Mouse (Mus musculus) forebrain, embryonic 12.5 days (tissue): Measurements from ENCODE around the gene Leng8. TPM values are rescaled to one million over a fixed set of nuclear protein-coding genes. Genes with fewer than 3 reads are reported as not detected.

Source experiments
- ATAC-seq: fragments of 200-750 bp; cut with Nextera tagmentation; 2 replicates; pipeline ENCODE4 v1.8.0; 2017; ENCODE audit warnings: moderate TSS enrichment; ENCODE audit not compliant: low FRiP score
- H3K27ac ChIP-seq: fragments of 300-500 bp; sonication (generic); 2 replicates; pipeline ENCODE4 v1.5.1; 2016; ENCODE audit warnings: mild to moderate bottlenecking
- H3K27me3 ChIP-seq: fragments of 300-500 bp; sonication (generic); 2 replicates; pipeline ENCODE4 v1.6.1; 2016; ENCODE audit warnings: mild to moderate bottlenecking
- H3K36me3 ChIP-seq: fragments of 300-500 bp; sonication (generic); replicated peaks from 2 replicates; pipeline ENCODE4 v1.6.1; 2016; ENCODE audit warnings: mild to moderate bottlenecking
- H3K4me1 ChIP-seq: fragments of 300-500 bp; sonication (generic); 2 replicates; pipeline ENCODE4 v1.6.1; 2016
- H3K4me2 ChIP-seq: fragments of 300-500 bp; sonication (generic); 2 replicates; pipeline ENCODE4 v1.6.1; 2016; ENCODE audit warnings: mild to moderate bottlenecking, moderate library complexity
- H3K4me3 ChIP-seq: fragments of 300-500 bp; sonication (generic); replicated peaks from 2 replicates; pipeline ENCODE4 v1.5.1; 2016; ENCODE audit warnings: mild to moderate bottlenecking
- H3K9ac ChIP-seq: fragments of 300-500 bp; sonication (generic); 2 replicates; pipeline ENCODE4 v1.6.1; 2016; ENCODE audit warnings: mild to moderate bottlenecking
- H3K9me3 ChIP-seq: fragments of 300-500 bp; sonication (generic); 2 replicates; pipeline ENCODE4 v1.6.1; 2016
- WGBS: fragments of 180-500 bp; shearing (Covaris S2); methylation state at CpG from one replicate; pipeline ENCODE4 v1.1.7; 2016; 5-methylcytosine and 5-hydroxymethylcytosine counted together
- polyA plus RNA-seq: library from polyadenylated mRNA; unstranded; fragments of >200 nt; fragmentation: Nextera tagmentation; extraction: Ambion mirVana; gene quantifications from 2 replicates; pipeline ENCODE4 v1.2.1, GENCODE M21; 2016

Gene Leng8
- polyA plus RNA-seq, 1 experiment from 2014 or later, result 104 TPM

- Histone ChIP-seq H3K9me3 (no peaks in the 10 kb centered on the region), H3K36me3 (peaks cover 61% of the 10 kb centered on the region), H3K9ac (0 out of 2 replicates have a peak overlapping the region, but pooled peaks have one; percentile 29), H3K27me3 (no peaks in the 10 kb centered on the region), H3K4me3 (0 out of 2 replicates have a peak overlapping the region, but pooled peaks have one; percentile 7), H3K4me1 (peaks cover 21% of the 10 kb centered on the region), H3K27ac (peak overlapping the region; percentile 82), H3K4me2 (no peak overlapping the region)
- no peak for ATAC-seq
- 87% methylated on average over 8 of the region's 8 CpGs for WGBS
Observed at GRCm38 (mm10) chr7:4131964-4132363, 4.9 kb upstream of the Leng8 start.

- no peak overlapping the region for H3K4me2 ChIP-seq
- peak overlapping the region; percentile 12; the same call in 1 of the 2 replicates for H3K9ac ChIP-seq
- WGBS, result 89% methylated on average over 3 of the region's 3 CpGs
- H3K9me3 ChIP-seq, result no peaks in the 10 kb centered on the region
- no peak for ATAC-seq
- H3K36me3 ChIP-seq, result peaks cover 54% of the 10 kb centered on the region
- H3K27me3 ChIP-seq, result no peaks in the 10 kb centered on the region
- peaks cover 21% of the 10 kb centered on the region for H3K4me1 ChIP-seq
- no peak overlapping the region for H3K4me3 ChIP-seq
- no peak overlapping the region for H3K27ac ChIP-seq
Observed at GRCm38 (mm10) chr7:4132581-4132980, 4.3 kb upstream of the Leng8 start.

DNA sequence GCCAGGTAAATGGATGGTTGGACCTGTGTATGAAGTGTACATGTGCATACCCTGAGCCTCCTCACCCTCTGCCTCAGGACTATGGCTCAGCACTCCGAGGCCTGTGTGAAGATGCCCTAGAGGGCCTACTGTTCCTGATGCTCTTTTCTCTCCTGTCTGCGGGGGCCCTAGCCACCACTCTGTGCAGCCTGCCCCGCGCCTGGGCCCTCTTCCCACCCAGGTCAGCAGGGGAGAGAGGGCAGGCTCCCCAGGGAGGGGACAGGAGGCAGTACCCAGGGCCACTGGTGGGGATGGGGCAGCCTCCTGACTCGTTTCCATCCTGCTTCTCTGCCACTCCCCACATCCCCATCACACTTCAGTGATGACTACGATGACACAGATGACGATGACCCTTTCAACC lies 3.8 kb upstream of the Leng8 start:
- Histone ChIP-seq H3K4me3 (no peak overlapping the region), H3K9ac (0 out of 2 replicates have a peak overlapping the region, but pooled peaks have one; percentile 7), H3K27ac (no peak overlapping the region), H3K9me3 (no peaks in the 10 kb centered on the region), H3K27me3 (no peaks in the 10 kb centered on the region), H3K36me3 (peaks cover 50% of the 10 kb centered on the region), H3K4me2 (no peak overlapping the region), H3K4me1 (peaks cover 25% of the 10 kb centered on the region)
- ATAC-seq, result no peak
- WGBS, result 88% methylated on average over 7 of the region's 7 CpGs

DNA sequence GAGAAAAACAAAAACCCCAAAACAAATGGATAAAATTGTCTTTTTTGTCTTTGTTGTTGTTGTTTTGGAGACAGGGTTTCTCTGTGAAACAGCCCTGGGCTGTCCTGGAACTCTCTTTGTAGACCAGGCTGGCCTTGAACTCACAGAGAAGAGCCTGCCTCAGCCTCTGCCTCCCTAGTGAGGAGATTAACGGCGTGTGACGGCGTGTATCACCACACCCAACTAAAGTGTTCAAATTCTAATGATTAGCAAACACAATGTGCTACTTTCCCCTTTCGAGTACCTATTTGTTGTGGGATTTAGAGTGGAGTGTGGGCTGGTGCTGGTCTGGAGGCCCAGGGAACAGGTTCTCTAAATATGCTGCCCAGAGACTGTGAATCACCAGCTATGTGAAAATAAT lies 1.9 kb upstream of the Leng8 start:
- Histone ChIP-seq H3K9ac (no peak overlapping the region), H3K27ac (no peak overlapping the region), H3K9me3 (no peaks in the 10 kb centered on the region), H3K4me1 (peaks cover 34% of the 10 kb centered on the region), H3K4me3 (no peak overlapping the region), H3K27me3 (no peaks in the 10 kb centered on the region), H3K4me2 (no peak overlapping the region), H3K36me3 (peaks cover 50% of the 10 kb centered on the region)
- WGBS, result 73% methylated on average over 5 of the region's 5 CpGs
- ATAC-seq, result no peak

- H3K9ac ChIP-seq, result peak overlapping the region; percentile 56
- no peaks in the 10 kb centered on the region for H3K27me3 ChIP-seq
- peak; percentile 32 for ATAC-seq
- peak overlapping the region; percentile 81 for H3K4me3 ChIP-seq
- H3K36me3 ChIP-seq, result peaks cover 62% of the 10 kb centered on the region
- peaks cover 20% of the 10 kb centered on the region for H3K4me1 ChIP-seq
- under 1% methylated on average over 16 of the region's 16 CpGs for WGBS
- peak overlapping the region; percentile 87 for H3K27ac ChIP-seq
- H3K9me3 ChIP-seq, result no peaks in the 10 kb centered on the region
- H3K4me2 ChIP-seq, result peak overlapping the region; percentile 81
Observed at GRCm38 (mm10) chr7:4136404-4136770, 452 bp upstream of the Leng8 start.

GRCm38 (mm10) chr7:4137746-4138145 lies 907 bp downstream of the Leng8 start:
- Histone ChIP-seq H3K27ac (peak overlapping the region; percentile 92), H3K27me3 (no peaks in the 10 kb centered on the region), H3K4me2 (peak overlapping the region; percentile 81), H3K4me1 (peaks cover 17% of the 10 kb centered on the region), H3K9me3 (no peaks in the 10 kb centered on the region), H3K36me3 (peaks cover 62% of the 10 kb centered on the region), H3K9ac (peak overlapping the region; percentile 77), H3K4me3 (peak overlapping the region; percentile 81)
- 50% methylated on average over 3 of the region's 3 CpGs for WGBS
- ATAC-seq, result no peak

DNA sequence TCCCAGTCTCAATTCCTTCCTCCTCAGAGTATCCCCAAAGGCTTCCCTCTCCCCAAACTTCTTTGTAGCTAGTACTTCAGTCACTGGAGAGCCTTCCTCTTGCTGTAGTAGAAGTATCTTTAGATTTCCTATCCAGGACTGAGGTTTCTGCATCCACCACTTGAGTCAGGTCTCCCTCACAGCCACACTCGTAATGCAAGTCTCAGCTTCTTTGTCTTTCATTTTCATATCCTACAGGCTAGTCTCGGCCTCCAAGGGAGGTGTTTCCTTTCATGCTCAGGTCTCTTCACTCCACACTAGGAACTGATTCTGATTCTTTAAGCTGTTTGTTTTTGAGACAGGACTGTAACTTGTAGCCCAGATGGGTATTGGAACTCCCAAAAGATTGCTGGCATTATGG lies 1.3 kb downstream of the Leng8 start:
- H3K4me2 ChIP-seq, result peak overlapping the region; percentile 81
- peaks cover 62% of the 10 kb centered on the region for H3K36me3 ChIP-seq
- no peak for ATAC-seq
- no peaks in the 10 kb centered on the region for H3K27me3 ChIP-seq
- H3K27ac ChIP-seq, result no peak overlapping the region
- 94% methylated on average over 2 of the region's 2 CpGs for WGBS
- no peaks in the 10 kb centered on the region for H3K9me3 ChIP-seq
- H3K4me1 ChIP-seq, result peaks cover 17% of the 10 kb centered on the region
- H3K4me3 ChIP-seq, result peak overlapping the region; percentile 81
- peak overlapping the region; percentile 77 for H3K9ac ChIP-seq

DNA sequence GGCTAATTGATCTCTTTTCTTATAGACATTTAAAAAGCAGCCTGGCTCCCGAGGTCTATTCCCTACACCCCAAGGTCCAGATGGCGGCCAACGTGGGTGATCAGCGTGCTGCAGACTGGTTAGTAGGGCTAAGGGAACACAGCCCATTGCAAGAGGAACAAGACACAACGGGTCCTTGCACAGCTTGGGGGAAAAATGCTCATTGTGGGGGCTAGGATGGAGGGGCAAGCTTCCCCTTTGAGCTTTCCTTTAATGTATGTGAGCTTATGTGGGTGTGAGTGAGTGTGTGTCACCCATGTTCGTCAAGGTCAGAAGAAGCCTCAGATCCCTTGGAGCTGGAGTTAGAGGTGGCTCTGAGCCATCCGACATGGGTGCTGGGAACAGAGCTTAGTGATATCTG lies 1.8 kb downstream of the Leng8 start:
- ATAC-seq, result no peak
- Histone ChIP-seq H3K9ac (peak overlapping the region; percentile 77; the same call in 1 of the 2 replicates), H3K36me3 (peaks cover 62% of the 10 kb centered on the region), H3K4me3 (no peak overlapping the region), H3K9me3 (no peaks in the 10 kb centered on the region), H3K27ac (no peak overlapping the region), H3K4me2 (peak overlapping the region; percentile 81), H3K27me3 (no peaks in the 10 kb centered on the region), H3K4me1 (peaks cover 17% of the 10 kb centered on the region)
- WGBS, result 94% methylated on average over 7 of the region's 7 CpGs

- peaks cover 64% of the 10 kb centered on the region for H3K36me3 ChIP-seq
- ATAC-seq, result no peak
- no peak overlapping the region for H3K4me2 ChIP-seq
- H3K9me3 ChIP-seq, result no peaks in the 10 kb centered on the region
- H3K4me1 ChIP-seq, result peaks cover 17% of the 10 kb centered on the region
- 93% methylated on average over 5 of the region's 5 CpGs for WGBS
- H3K27me3 ChIP-seq, result no peaks in the 10 kb centered on the region
- no peak overlapping the region for H3K4me3 ChIP-seq
- no peak overlapping the region for H3K27ac ChIP-seq
- H3K9ac ChIP-seq, result no peak overlapping the region
Observed at GRCm38 (mm10) chr7:4139391-4139790, 2.6 kb downstream of the Leng8 start.

DNA sequence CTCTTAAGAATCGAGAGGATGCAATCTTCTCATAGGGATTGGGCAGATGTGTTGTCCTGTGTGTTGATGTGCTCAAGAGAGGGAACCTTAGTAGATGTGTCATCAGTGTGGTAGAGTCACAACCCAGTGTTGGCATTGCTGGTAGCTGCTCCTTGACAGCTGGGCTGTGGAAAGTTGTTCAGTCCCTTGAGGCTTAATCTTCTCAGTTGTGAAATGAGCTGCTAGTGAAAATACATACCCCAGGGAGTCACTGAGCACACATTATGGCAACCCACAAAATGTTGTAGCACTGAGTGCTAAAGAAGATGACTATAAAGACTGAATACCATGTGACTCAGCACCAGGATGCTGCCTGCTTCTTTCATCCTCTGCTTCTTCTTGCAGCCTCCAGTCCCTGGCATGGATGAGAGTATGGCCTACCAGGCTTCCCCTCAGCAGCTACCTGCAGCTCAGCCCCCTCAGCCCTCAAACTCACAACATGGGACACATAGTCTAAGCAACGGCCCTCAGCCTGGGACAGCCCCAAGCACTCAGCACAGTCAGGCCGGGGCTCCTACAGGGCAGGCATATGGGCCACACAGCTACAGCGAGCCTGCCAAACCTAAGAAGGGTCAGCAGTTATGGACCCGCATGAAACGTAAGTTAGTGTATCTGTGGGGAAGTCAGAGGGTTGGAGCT lies 4.9 kb downstream of the Leng8 start:
- Histone ChIP-seq H3K4me2 (no peak overlapping the region), H3K4me3 (no peak overlapping the region), H3K4me1 (peaks cover 13% of the 10 kb centered on the region), H3K27ac (no peak overlapping the region), H3K36me3 (peaks cover 88% of the 10 kb centered on the region), H3K9ac (peak overlapping the region; percentile 12; the same call in 1 of the 2 replicates), H3K9me3 (no peaks in the 10 kb centered on the region), H3K27me3 (no peaks in the 10 kb centered on the region)
- WGBS, result 89% methylated on average over 6 of the region's 6 CpGs
- no peak for ATAC-seq

GRCm38 (mm10) chr7:4142796-4143445 lies 6.1 kb downstream of the Leng8 start:
- Histone ChIP-seq H3K4me3 (no peak overlapping the region), H3K4me2 (no peak overlapping the region), H3K27ac (no peak overlapping the region), H3K4me1 (peaks cover 9% of the 10 kb centered on the region), H3K9ac (no peak overlapping the region), H3K27me3 (no peaks in the 10 kb centered on the region), H3K9me3 (no peaks in the 10 kb centered on the region), H3K36me3 (peaks cover 99% of the 10 kb centered on the region)
- no peak for ATAC-seq
- WGBS, result 97% methylated on average over 10 of the region's 10 CpGs

DNA sequence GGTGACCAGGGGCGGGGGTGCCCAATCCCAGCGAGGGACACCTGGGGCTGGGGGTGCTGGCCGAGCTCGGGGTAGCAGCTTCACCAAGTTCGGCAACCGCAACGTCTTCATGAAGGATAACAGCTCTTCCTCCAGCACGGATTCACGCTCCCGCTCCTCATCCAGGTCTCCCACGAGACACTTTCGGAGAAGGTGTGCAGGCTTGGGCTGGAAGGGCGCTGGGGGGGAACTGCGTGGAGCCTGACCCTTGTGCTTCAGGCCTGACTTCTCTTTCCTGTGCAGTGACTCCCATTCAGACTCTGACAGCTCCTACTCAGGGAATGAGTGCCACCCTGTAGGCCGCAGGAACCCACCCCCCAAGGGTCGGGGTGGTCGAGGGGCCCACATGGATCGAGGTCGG lies 6.7 kb downstream of the Leng8 start:
- H3K27me3 ChIP-seq, result no peaks in the 10 kb centered on the region
- 94% methylated on average over 19 of the region's 19 CpGs for WGBS
- H3K36me3 ChIP-seq, result peaks cover 96% of the 10 kb centered on the region
- no peak overlapping the region for H3K27ac ChIP-seq
- ATAC-seq, result no peak
- H3K4me3 ChIP-seq, result no peak overlapping the region
- H3K4me2 ChIP-seq, result no peak overlapping the region
- H3K9ac ChIP-seq, result no peak overlapping the region
- H3K4me1 ChIP-seq, result peaks cover 8% of the 10 kb centered on the region
- H3K9me3 ChIP-seq, result no peaks in the 10 kb centered on the region

DNA sequence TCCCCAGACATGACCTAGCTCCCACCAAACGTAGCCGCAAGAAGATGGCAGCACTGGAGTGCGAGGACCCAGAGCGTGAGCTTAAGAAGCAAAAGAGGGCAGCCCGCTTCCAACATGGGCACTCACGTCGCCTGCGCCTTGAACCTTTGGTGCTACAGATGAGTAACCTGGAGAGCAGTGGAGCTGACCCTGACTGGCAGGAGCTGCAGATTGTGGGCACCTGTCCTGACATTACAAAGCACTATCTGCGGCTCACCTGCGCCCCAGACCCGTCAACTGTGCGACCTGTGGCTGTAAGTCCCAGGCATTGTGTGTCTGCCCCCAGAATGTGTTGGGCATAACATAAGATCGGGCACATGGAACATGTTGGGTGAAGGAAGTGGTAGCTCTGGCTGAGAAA lies 7.2 kb downstream of the Leng8 start:
- no peaks in the 10 kb centered on the region for H3K27me3 ChIP-seq
- no peaks in the 10 kb centered on the region for H3K9me3 ChIP-seq
- ATAC-seq, result no peak
- H3K36me3 ChIP-seq, result peaks cover 90% of the 10 kb centered on the region
- H3K27ac ChIP-seq, result no peak overlapping the region
- H3K4me2 ChIP-seq, result no peak overlapping the region
- WGBS, result 94% methylated on average over 13 of the region's 13 CpGs
- no peak overlapping the region for H3K4me3 ChIP-seq
- H3K9ac ChIP-seq, result no peak overlapping the region
- H3K4me1 ChIP-seq, result peaks cover 10% of the 10 kb centered on the region
